Mouse (Mus musculus) midbrain, embryonic 11.5 days (tissue): Measurements from ENCODE around the gene Ccdc13. TPM values are rescaled to one million over a fixed set of nuclear protein-coding genes. Genes with fewer than 3 reads are reported as not detected.

ENCODE experiments used
- ATAC-seq: fragments of 200-750 bp; cut with Nextera tagmentation; 2 replicates; pipeline ENCODE4 v1.8.0; 2017; ENCODE audit warnings: moderate TSS enrichment, moderate library complexity; ENCODE audit not compliant: low FRiP score
- DNase-seq: peaks from one replicate; pipeline ENCODE4 v3.0.0; 2015; ENCODE audit warnings: low spot score; ENCODE audit errors: missing footprints
- H3K27ac ChIP-seq: fragments of 300-500 bp; sonication (generic); 2 replicates; pipeline ENCODE4 v1.5.1; 2014; ENCODE audit warnings: low read depth, low read length
- H3K27me3 ChIP-seq: fragments of 300-500 bp; sonication (generic); 2 replicates; pipeline ENCODE4 v1.6.1; 2014; ENCODE audit warnings: mild to moderate bottlenecking, low read length, moderate library complexity, mixed read lengths; ENCODE audit not compliant: control insufficient read depth, insufficient read depth
- H3K36me3 ChIP-seq: fragments of 300-500 bp; sonication (generic); 2 replicates; pipeline ENCODE4 v1.6.1; 2014; ENCODE audit warnings: mild to moderate bottlenecking, low read length, moderate library complexity, mixed read lengths; ENCODE audit not compliant: control insufficient read depth, insufficient read depth
- H3K4me1 ChIP-seq: fragments of 300-500 bp; sonication (generic); 2 replicates; pipeline ENCODE4 v1.6.1; 2014; ENCODE audit warnings: low read length; ENCODE audit not compliant: control insufficient read depth, insufficient read depth
- H3K4me2 ChIP-seq: fragments of 300-500 bp; sonication (generic); 2 replicates; pipeline ENCODE4 v1.6.1; 2014; ENCODE audit warnings: mild to moderate bottlenecking, moderate library complexity
- H3K4me3 ChIP-seq: fragments of 300-500 bp; sonication (generic); 2 replicates; pipeline ENCODE4 v1.5.1; 2014; ENCODE audit warnings: low read depth, low read length
- H3K9ac ChIP-seq: fragments of 300-500 bp; sonication (generic); 2 replicates; pipeline ENCODE4 v1.6.1; 2014; ENCODE audit warnings: low read length
- H3K9me3 ChIP-seq: fragments of 300-500 bp; sonication (generic); 2 replicates; pipeline ENCODE4 v1.6.1; 2016; ENCODE audit warnings: low read length; ENCODE audit not compliant: control insufficient read depth
- WGBS: fragments of 180-500 bp; shearing (Covaris S2); extraction: QIAGEN DNeasy Blood & Tissue Kit; methylation state at CpG from one replicate; pipeline ENCODE4 v1.1.7; 2014; 5-methylcytosine and 5-hydroxymethylcytosine counted together
- polyA plus RNA-seq: library from polyadenylated mRNA; unstranded; fragments of >200 nt; fragmentation: Nextera tagmentation; extraction: Ambion mirVana; gene quantifications from 2 replicates; pipeline ENCODE4 v1.2.1, GENCODE M21; 2014

Ccdc13 gene
- polyA plus RNA-seq, 1 experiment from 2014 or later: 2.0 TPM

- DNase-seq (peak; percentile 85), ATAC-seq (0 out of 2 replicates have a peak, but pooled peaks have one; percentile 30)
Observed at GRCm38 (mm10) chr9:121830243-121830955, 8.9 kb downstream of the Ccdc13 start.

GRCm38 (mm10) chr9:121829270-121829992 lies 9.8 kb downstream of the Ccdc13 start:
- 74% methylated on average over 7 of the region's 7 CpGs for WGBS
- H3K4me1 ChIP-seq: no peaks in the 10 kb centered on the region
- ATAC-seq (no peak), DNase-seq (peak; percentile 69)
- no peaks in the 10 kb centered on the region for H3K9me3 ChIP-seq
- no peak overlapping the region for H3K4me2 ChIP-seq
- H3K4me3 ChIP-seq: no peak overlapping the region
- no peak overlapping the region for H3K27ac ChIP-seq
- H3K27me3 ChIP-seq: no peaks in the 10 kb centered on the region
- no peak overlapping the region for H3K9ac ChIP-seq
- no peaks in the 10 kb centered on the region for H3K36me3 ChIP-seq

More at GRCm38 (mm10) chr9:121830243-121830955, 8.9 kb downstream of the Ccdc13 start:
- WGBS: 83% methylated on average over 6 of the region's 6 CpGs
- Histone ChIP-seq H3K27me3 (no peaks in the 10 kb centered on the region), H3K4me2 (no peak overlapping the region), H3K9me3 (no peaks in the 10 kb centered on the region), H3K9ac (no peak overlapping the region), H3K36me3 (no peaks in the 10 kb centered on the region), H3K4me3 (no peak overlapping the region), H3K4me1 (no peaks in the 10 kb centered on the region), H3K27ac (no peak overlapping the region)

- H3K4me2 ChIP-seq: no peak overlapping the region
- DNase-seq (no peak), ATAC-seq (no peak)
- no peak overlapping the region for H3K9ac ChIP-seq
- H3K4me3 ChIP-seq: no peak overlapping the region
- no peaks in the 10 kb centered on the region for H3K4me1 ChIP-seq
- H3K36me3 ChIP-seq: no peaks in the 10 kb centered on the region
- 83% methylated on average over 6 of the region's 6 CpGs for WGBS
- no peak overlapping the region for H3K27ac ChIP-seq
- H3K27me3 ChIP-seq: no peaks in the 10 kb centered on the region
- H3K9me3 ChIP-seq: no peaks in the 10 kb centered on the region
Observed at GRCm38 (mm10) chr9:121828314-121828713, 10.9 kb downstream of the Ccdc13 start.

GRCm38 (mm10) chr9:121826356-121826755 lies 12.9 kb downstream of the Ccdc13 start:
- Histone ChIP-seq H3K9ac (no peak overlapping the region), H3K9me3 (no peaks in the 10 kb centered on the region), H3K36me3 (no peaks in the 10 kb centered on the region), H3K27me3 (no peaks in the 10 kb centered on the region), H3K27ac (no peak overlapping the region), H3K4me2 (no peak overlapping the region), H3K4me3 (no peak overlapping the region), H3K4me1 (no peaks in the 10 kb centered on the region)
- DNase-seq: peak; percentile 54
- no peak for ATAC-seq
- 88% methylated on average over 3 of the region's 3 CpGs for WGBS

GRCm38 (mm10) chr9:121823991-121824390 lies 15.3 kb downstream of the Ccdc13 start:
- H3K9ac ChIP-seq: no peak overlapping the region
- no peak overlapping the region for H3K4me2 ChIP-seq
- no peak overlapping the region for H3K27ac ChIP-seq
- no peaks in the 10 kb centered on the region for H3K4me1 ChIP-seq
- no peak for DNase-seq
- H3K36me3 ChIP-seq: no peaks in the 10 kb centered on the region
- 84% methylated on average over 7 of the region's 7 CpGs for WGBS
- H3K27me3 ChIP-seq: no peaks in the 10 kb centered on the region
- H3K9me3 ChIP-seq: no peaks in the 10 kb centered on the region
- H3K4me3 ChIP-seq: no peak overlapping the region
- no peak for ATAC-seq

- DNase-seq (peak; percentile 41), ATAC-seq (no peak)
- no peak overlapping the region for H3K9ac ChIP-seq
- no peaks in the 10 kb centered on the region for H3K9me3 ChIP-seq
- no peak overlapping the region for H3K27ac ChIP-seq
- no peak overlapping the region for H3K4me2 ChIP-seq
- no peaks in the 10 kb centered on the region for H3K36me3 ChIP-seq
- no peaks in the 10 kb centered on the region for H3K4me1 ChIP-seq
- 94% methylated on average over 1 of the region's 1 CpGs for WGBS
- H3K4me3 ChIP-seq: no peak overlapping the region
- no peaks in the 10 kb centered on the region for H3K27me3 ChIP-seq
Observed at GRCm38 (mm10) chr9:121823051-121823450, 16.2 kb downstream of the Ccdc13 start.

- H3K4me1 ChIP-seq: no peaks in the 10 kb centered on the region
- ATAC-seq (no peak), DNase-seq (peak; percentile 72)
- no peak overlapping the region for H3K4me2 ChIP-seq
- H3K4me3 ChIP-seq: no peak overlapping the region
- H3K36me3 ChIP-seq: no peaks in the 10 kb centered on the region
- H3K27me3 ChIP-seq: no peaks in the 10 kb centered on the region
- H3K27ac ChIP-seq: no peak overlapping the region
- WGBS: 85% methylated on average over 6 of the region's 6 CpGs
- no peak overlapping the region for H3K9ac ChIP-seq
- no peaks in the 10 kb centered on the region for H3K9me3 ChIP-seq
Observed at GRCm38 (mm10) chr9:121822585-121822991, 16.7 kb downstream of the Ccdc13 start.

GRCm38 (mm10) chr9:121820765-121821164 lies 18.5 kb downstream of the Ccdc13 start:
- H3K27ac ChIP-seq: no peak overlapping the region
- no peak for ATAC-seq
- H3K9me3 ChIP-seq: no peaks in the 10 kb centered on the region
- 73% methylated on average over 5 of the region's 5 CpGs for WGBS
- H3K27me3 ChIP-seq: no peaks in the 10 kb centered on the region
- no peaks in the 10 kb centered on the region for H3K4me1 ChIP-seq
- H3K36me3 ChIP-seq: no peaks in the 10 kb centered on the region
- no peak overlapping the region for H3K4me3 ChIP-seq
- H3K9ac ChIP-seq: no peak overlapping the region
- no peak overlapping the region for H3K4me2 ChIP-seq
- no peak for DNase-seq

GRCm38 (mm10) chr9:121819771-121820471 lies 19.3 kb downstream of the Ccdc13 start:
- Histone ChIP-seq H3K4me1 (no peaks in the 10 kb centered on the region), H3K36me3 (no peaks in the 10 kb centered on the region), H3K4me2 (no peak overlapping the region), H3K4me3 (no peak overlapping the region), H3K9ac (no peak overlapping the region), H3K27ac (no peak overlapping the region), H3K9me3 (no peaks in the 10 kb centered on the region), H3K27me3 (no peaks in the 10 kb centered on the region)
- WGBS: 63% methylated on average over 7 of the region's 7 CpGs
- no peak for ATAC-seq
- peak; percentile 35 for DNase-seq
